Mouse (Mus musculus) limb, embryonic 13.5 days (tissue): Measurements from ENCODE around the gene Slamf6. TPM values are rescaled to one million over a fixed set of nuclear protein-coding genes. Genes with fewer than 3 reads are reported as not detected.

Source experiments
- polyA plus RNA-seq: library from polyadenylated mRNA; unstranded; fragments of >200 nt; fragmentation: Nextera tagmentation; extraction: Ambion mirVana; gene quantifications from 2 replicates; pipeline ENCODE4 v1.2.1, GENCODE M21; 2015

Gene Slamf6
- polyA plus RNA-seq, 1 experiment from 2014 or later, result 0.31 TPM

Other genes starting within 250 kb of the Slamf6 start
- 2.0 and 2.2 TPM in 2 replicates for gene Cd48, start 235.5 kb upstream of the Slamf6 start, polyA plus RNA-seq
- 0.25 and 0.28 TPM in 2 replicates for gene Slamf1, start 150.4 kb upstream of the Slamf6 start, polyA plus RNA-seq
- gene Cd84, start 77.8 kb upstream of the Slamf6 start, polyA plus RNA-seq, result 1.3 and 1.4 TPM in 2 replicates
- not detected in 2 replicates for gene Gm10521, start 21.9 kb upstream of the Slamf6 start, polyA plus RNA-seq
- 20.7 and 20.8 TPM in 2 replicates for gene Vangl2, start 110.9 kb downstream of the Slamf6 start, polyA plus RNA-seq
- gene Nhlh1, start 140.1 kb downstream of the Slamf6 start, polyA plus RNA-seq, result not detected in 2 replicates
- 247 and 281 TPM in 2 replicates for gene Copa, start 165.0 kb downstream of the Slamf6 start, polyA plus RNA-seq
- gene Ncstn, start 165.3 kb downstream of the Slamf6 start, polyA plus RNA-seq, result 102 and 107 TPM in 2 replicates
- gene Pex19, start 209.2 kb downstream of the Slamf6 start, polyA plus RNA-seq, result 165 and 167 TPM in 2 replicates
- 173 and 176 TPM in 2 replicates for gene Dcaf8, start 230.6 kb downstream of the Slamf6 start, polyA plus RNA-seq